In the genomic region with DNA sequence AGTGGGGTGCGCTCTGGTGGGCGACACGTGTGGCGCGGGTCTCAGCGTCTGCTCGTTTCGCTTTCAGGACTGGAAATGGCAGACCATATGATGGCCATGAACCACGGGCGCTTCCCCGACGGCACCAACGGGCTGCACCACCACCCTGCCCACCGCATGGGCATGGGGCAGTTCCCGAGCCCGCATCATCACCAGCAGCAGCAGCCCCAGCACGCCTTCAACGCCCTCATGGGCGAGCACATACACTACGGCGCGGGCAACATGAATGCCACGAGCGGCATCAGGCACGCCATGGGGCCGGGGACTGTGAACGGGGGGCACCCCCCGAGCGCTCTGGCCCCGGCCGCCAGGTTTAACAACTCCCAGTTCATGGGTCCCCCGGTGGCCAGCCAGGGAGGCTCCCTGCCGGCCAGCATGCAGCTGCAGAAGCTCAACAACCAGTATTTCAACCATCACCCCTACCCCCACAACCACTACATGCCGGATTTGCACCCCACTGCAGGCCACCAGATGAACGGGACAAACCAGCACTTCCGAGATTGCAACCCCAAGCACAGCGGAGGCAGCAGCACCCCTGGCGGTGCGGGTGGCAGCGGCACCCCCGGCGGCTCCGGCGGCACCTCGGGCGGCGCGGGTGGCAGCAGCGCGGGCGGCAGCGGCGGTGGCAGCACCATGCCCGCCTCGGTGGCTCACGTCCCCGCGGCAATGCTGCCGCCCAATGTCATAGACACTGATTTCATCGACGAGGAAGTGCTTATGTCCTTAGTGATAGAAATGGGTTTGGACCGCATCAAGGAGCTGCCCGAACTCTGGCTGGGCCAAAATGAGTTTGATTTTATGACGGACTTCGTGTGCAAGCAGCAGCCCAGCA, we compare ENCODE assay signal across 8 mouse cellular contexts. TPM values are rescaled to one million over a fixed set of nuclear protein-coding genes. Genes with fewer than 3 reads are reported as not detected.
DNase-seq lines count a peak whose midpoint lies in the region; ATAC-seq lines count a peak whose summit lies in the region.

No protein-coding gene starts in this region.

- no peaks in the 10 kb centered on the region for H3K27me3 ChIP-seq in intestine, embryonic 14.5 days (replicated peaks; ENCODE audit: control insufficient read depth, insufficient read depth, low read length)

- peak; percentile 47 for DNase-seq in R1 (ENCODE audit: low read depth, low spot score)
- peak; percentile 76 to 80 for DNase-seq in cerebellum, postnatal 25 days
- DNase-seq in gastrocnemius, postnatal 14 days = peak; percentile 77
- DNase-seq in intestine, embryonic 14.5 days (ENCODE audit: low spot score) = peak; percentile 85
- peak; percentile 71 to 82 for DNase-seq in left cerebral cortex, postnatal 36 days (ENCODE audit: low spot score in 2 of 2)
- peak; percentile 53 for DNase-seq in mesoderm, embryonic 11.5 days (ENCODE audit: low read depth, low spot score)
- peak; percentile 56 for DNase-seq in right cerebral cortex, postnatal 36 days (ENCODE audit: low spot score in 2 of 2)
- DNase-seq in urinary bladder, postnatal 4 days (ENCODE audit: low spot score in 2 of 2) = peak; percentile 66 to 71

- H3K4me1 ChIP-seq in intestine, embryonic 14.5 days (replicated peaks; ENCODE audit: control insufficient read depth, insufficient read depth, low read length) = peaks cover 29% of the 10 kb centered on the region

- peak overlapping the region; percentile 93 for H3K9ac ChIP-seq in intestine, embryonic 14.5 days (ENCODE audit: low read length)

- WGBS in intestine, embryonic 14.5 days = under 1% methylated on average over 65 of the region's 65 CpGs

- H3K9me3 ChIP-seq in intestine, embryonic 14.5 days (ENCODE audit: control insufficient read depth, low read length) = no peaks in the 10 kb centered on the region

- peak overlapping the region; percentile 92 for H3K4me3 ChIP-seq in intestine, embryonic 14.5 days (ENCODE audit: low read depth, low read length)

- intact Hi-C loops in gastrocnemius, postnatal 14 days (cut with DNase I; ENCODE audit: low total_unique reads) = no loop called here
- intact Hi-C loops in left cerebral cortex, postnatal 36 days (cut with DNase I) = loop anchor here (5.0 to 10.0 kb wide), 9 partner anchors 157 to 1139 kb away; no protein-coding TSS in a partner anchor

- peak; percentile 13 for ATAC-seq in intestine, embryonic 14.5 days (replicated peaks; ENCODE audit: low FRiP score, low TSS enrichment, low read depth)

- peak overlapping the region; percentile 98 for H3K27ac ChIP-seq in intestine, embryonic 14.5 days (ENCODE audit: low read depth)

- peak overlapping the region; percentile 95 for H3K4me2 ChIP-seq in intestine, embryonic 14.5 days (ENCODE audit: low read length)

- peaks cover 9% of the 10 kb centered on the region; the same call in 1 of the 2 replicates for H3K36me3 ChIP-seq in intestine, embryonic 14.5 days (ENCODE audit: control insufficient read depth, insufficient read depth, low read length)

RNA-seq across cellular contexts. Expression of gene Cited2, which starts 1.1 kb away (rescaled TPM):
- 10 to 100 TPM; 26.3 to 39.9 TPM for total RNA-seq in gastrocnemius, postnatal 14 days (2021)
- polyA plus RNA-seq in intestine, embryonic 14.5 days (2014; fragmentation: Nextera tagmentation; extraction: Ambion mirVana) = 45.2 and 48.7 TPM in 2 replicates
- total RNA-seq in left cerebral cortex, postnatal 36 days (2021) = 10 to 100 TPM; 44.2 to 45.0 TPM

Comparison
In these comparisons a context has a peak if more than half of its experiments do, and no peak if none do; other contexts are left out.
1. Peak in every context shown above with its lines: DNase-seq, ATAC-seq, H3K4me3 ChIP-seq and H3K27ac ChIP-seq.